Mouse (Mus musculus) hindbrain, embryonic 16.5 days (tissue): Measurements from ENCODE around the gene Tmsb4x. TPM values are rescaled to one million over a fixed set of nuclear protein-coding genes. Genes with fewer than 3 reads are reported as not detected.

ENCODE experiments used
- ATAC-seq: fragments of 200-750 bp; cut with Nextera tagmentation; 2 replicates; pipeline ENCODE4 v1.8.0; 2017; ENCODE audit warnings: moderate TSS enrichment, moderate library complexity
- H3K27ac ChIP-seq: fragments of 300-500 bp; sonication (generic); 2 replicates; pipeline ENCODE4 v1.5.1; 2014; ENCODE audit warnings: low read depth, mild to moderate bottlenecking, control low read depth, low read length, moderate library complexity
- H3K27me3 ChIP-seq: fragments of 300-500 bp; sonication (generic); replicated peaks from 2 replicates; pipeline ENCODE4 v1.6.1; 2014; ENCODE audit warnings: low read length; ENCODE audit not compliant: control insufficient read depth, insufficient read depth
- H3K36me3 ChIP-seq: fragments of 300-500 bp; sonication (generic); 2 replicates; pipeline ENCODE4 v1.6.1; 2014; ENCODE audit warnings: mild to moderate bottlenecking, low read length, moderate library complexity, mixed read lengths; ENCODE audit not compliant: control insufficient read depth, insufficient read depth
- H3K4me1 ChIP-seq: fragments of 300-500 bp; sonication (generic); 2 replicates; pipeline ENCODE4 v1.6.1; 2014; ENCODE audit warnings: low read depth, low read length; ENCODE audit not compliant: control insufficient read depth, insufficient read depth
- H3K4me2 ChIP-seq: fragments of 300-500 bp; sonication (generic); 2 replicates; pipeline ENCODE4 v1.6.1; 2014; ENCODE audit warnings: mild to moderate bottlenecking, low read length, control low read depth, moderate library complexity
- H3K4me3 ChIP-seq: fragments of 300-500 bp; sonication (generic); 2 replicates; pipeline ENCODE4 v1.5.1; 2014; ENCODE audit warnings: mild to moderate bottlenecking, low read length, control low read depth, moderate library complexity
- H3K9ac ChIP-seq: fragments of 300-500 bp; sonication (generic); 2 replicates; pipeline ENCODE4 v1.6.1; 2014; ENCODE audit warnings: low read depth, mild to moderate bottlenecking, control low read depth, low read length, moderate library complexity
- H3K9me3 ChIP-seq: fragments of 300-500 bp; sonication (generic); 2 replicates; pipeline ENCODE4 v1.6.1; 2014; ENCODE audit warnings: mild to moderate bottlenecking, low read length, moderate library complexity; ENCODE audit not compliant: control insufficient read depth
- WGBS: fragments of 180-500 bp; shearing (Covaris S2); extraction: QIAGEN DNeasy Blood & Tissue Kit; methylation state at CpG from one replicate; pipeline ENCODE4 v1.1.7; 2014; 5-methylcytosine and 5-hydroxymethylcytosine counted together
- polyA plus RNA-seq: library from polyadenylated mRNA; unstranded; fragments of >200 nt; fragmentation: Nextera tagmentation; extraction: Ambion mirVana; gene quantifications from 2 replicates; pipeline ENCODE4 v1.2.1, GENCODE M21; 2015

Gene Tmsb4x
- polyA plus RNA-seq: 4,367 and 4,892 TPM in 2 replicates

GRCm38 (mm10) chrX:167208978-167209754 lies at the start of gene Tmsb4x:
Tmsb4x (minus strand) TSS chrX:167209315.
- ATAC-seq: peak; percentile 93
- H3K9ac ChIP-seq: peak within 1 kb of the TSS; percentile 83
- WGBS: 17% methylated on average over 39 of the region's 39 CpGs

GRCm38 (mm10) chrX:167241736-167242135 lies 32.6 kb upstream of the Tmsb4x start:
- Histone ChIP-seq H3K4me1 (no peaks in the 10 kb centered on the region), H3K4me2 (no peak overlapping the region), H3K27me3 (peaks cover 2% of the 10 kb centered on the region), H3K9ac (no peak overlapping the region), H3K9me3 (no peaks in the 10 kb centered on the region), H3K27ac (no peak overlapping the region), H3K36me3 (no peaks in the 10 kb centered on the region), H3K4me3 (no peak overlapping the region)
- WGBS: 93% methylated on average over 3 of the region's 3 CpGs
- no peak for ATAC-seq

More at GRCm38 (mm10) chrX:167208978-167209754, at the start of gene Tmsb4x:
- H3K27ac ChIP-seq: peak within 1 kb of the TSS; percentile 92
- H3K9me3 ChIP-seq: no peaks in the 10 kb centered on the region
- peak within 1 kb of the TSS; percentile 61 for H3K4me2 ChIP-seq
- peak within 1 kb of the TSS; percentile 53 for H3K4me3 ChIP-seq
- no peaks in the 10 kb centered on the region; the same call in 1 of the 2 replicates for H3K27me3 ChIP-seq
- H3K36me3 ChIP-seq: no peaks in the 10 kb centered on the region
- peaks cover 5% of the 10 kb centered on the region for H3K4me1 ChIP-seq

GRCm38 (mm10) chrX:167239293-167239921 lies 30.3 kb upstream of the Tmsb4x start:
- Histone ChIP-seq H3K4me3 (no peak overlapping the region), H3K4me2 (no peak overlapping the region), H3K9ac (no peak overlapping the region), H3K4me1 (no peaks in the 10 kb centered on the region), H3K27me3 (peaks cover 2% of the 10 kb centered on the region), H3K9me3 (no peaks in the 10 kb centered on the region), H3K27ac (no peak overlapping the region), H3K36me3 (no peaks in the 10 kb centered on the region)
- no peak for ATAC-seq
- WGBS: 61% methylated on average over 9 of the region's 9 CpGs

- Histone ChIP-seq H3K4me3 (no peak overlapping the region), H3K9ac (no peak overlapping the region), H3K4me1 (no peaks in the 10 kb centered on the region), H3K4me2 (no peak overlapping the region), H3K36me3 (no peaks in the 10 kb centered on the region), H3K27ac (no peak overlapping the region), H3K9me3 (no peaks in the 10 kb centered on the region), H3K27me3 (0 out of 2 replicates have a peak, but pooled peaks cover 2% of the 10 kb centered on the region)
- 26% methylated on average over 9 of the region's 9 CpGs for WGBS
- peak; percentile 80 for ATAC-seq
Observed at GRCm38 (mm10) chrX:167233104-167233687, 24.1 kb upstream of the Tmsb4x start.

- 39% methylated on average over 8 of the region's 8 CpGs for WGBS
- Histone ChIP-seq H3K9ac (no peak overlapping the region), H3K27me3 (0 out of 2 replicates have a peak, but pooled peaks cover 2% of the 10 kb centered on the region), H3K4me1 (no peaks in the 10 kb centered on the region), H3K36me3 (no peaks in the 10 kb centered on the region), H3K27ac (no peak overlapping the region), H3K9me3 (no peaks in the 10 kb centered on the region), H3K4me3 (no peak overlapping the region), H3K4me2 (no peak overlapping the region)
- no peak for ATAC-seq
Observed at GRCm38 (mm10) chrX:167231150-167231549, 22.0 kb upstream of the Tmsb4x start.

GRCm38 (mm10) chrX:167229819-167230218 lies 20.7 kb upstream of the Tmsb4x start:
- no peak for ATAC-seq
- no peaks in the 10 kb centered on the region for H3K36me3 ChIP-seq
- H3K27ac ChIP-seq: no peak overlapping the region
- H3K4me3 ChIP-seq: no peak overlapping the region
- H3K9ac ChIP-seq: no peak overlapping the region
- no peaks in the 10 kb centered on the region for H3K4me1 ChIP-seq
- H3K4me2 ChIP-seq: no peak overlapping the region
- 60% methylated on average over 1 of the region's 1 CpGs for WGBS
- no peaks in the 10 kb centered on the region for H3K9me3 ChIP-seq
- H3K27me3 ChIP-seq: 0 out of 2 replicates have a peak, but pooled peaks cover 2% of the 10 kb centered on the region

GRCm38 (mm10) chrX:167229206-167229605 lies 20.1 kb upstream of the Tmsb4x start:
- ATAC-seq: no peak
- Histone ChIP-seq H3K9ac (no peak overlapping the region), H3K27me3 (no peaks in the 10 kb centered on the region), H3K27ac (no peak overlapping the region), H3K4me2 (no peak overlapping the region), H3K9me3 (no peaks in the 10 kb centered on the region), H3K36me3 (no peaks in the 10 kb centered on the region), H3K4me3 (no peak overlapping the region), H3K4me1 (no peaks in the 10 kb centered on the region)
- WGBS: 45% methylated on average over 6 of the region's 6 CpGs

GRCm38 (mm10) chrX:167227756-167228155 lies 18.6 kb upstream of the Tmsb4x start:
- no peak for ATAC-seq
- no peaks in the 10 kb centered on the region for H3K9me3 ChIP-seq
- H3K4me2 ChIP-seq: no peak overlapping the region
- H3K36me3 ChIP-seq: no peaks in the 10 kb centered on the region
- H3K4me3 ChIP-seq: no peak overlapping the region
- WGBS: 93% methylated on average over 6 of the region's 6 CpGs
- H3K4me1 ChIP-seq: no peaks in the 10 kb centered on the region
- H3K27ac ChIP-seq: no peak overlapping the region
- no peak overlapping the region for H3K9ac ChIP-seq
- no peaks in the 10 kb centered on the region for H3K27me3 ChIP-seq

- Histone ChIP-seq H3K4me3 (no peak overlapping the region), H3K36me3 (no peaks in the 10 kb centered on the region), H3K4me2 (no peak overlapping the region), H3K27ac (no peak overlapping the region), H3K4me1 (no peaks in the 10 kb centered on the region), H3K27me3 (no peaks in the 10 kb centered on the region), H3K9ac (no peak overlapping the region), H3K9me3 (no peaks in the 10 kb centered on the region)
- 88% methylated on average over 7 of the region's 7 CpGs for WGBS
- ATAC-seq: no peak
Observed at GRCm38 (mm10) chrX:167227138-167227537, 18.0 kb upstream of the Tmsb4x start.
